Mouse (Mus musculus) limb, embryonic 14.5 days (tissue): ENCODE data around the gene B3galt1. TPM values are rescaled to one million over a fixed set of nuclear protein-coding genes. Genes with fewer than 3 reads are reported as not detected.

Experiments
- ATAC-seq: fragments of 200-750 bp; cut with Nextera tagmentation; 2 replicates; pipeline ENCODE4 v1.8.0; 2017; ENCODE audit warnings: low read depth, moderate number of reproducible peaks, moderate TSS enrichment; ENCODE audit not compliant: low FRiP score
- DNase-seq: peaks from one replicate; pipeline ENCODE4 v3.0.0-alpha.2; 2015; ENCODE audit warnings: low spot score
- H3K27ac ChIP-seq: fragments of 300-500 bp; sonication (generic); replicated peaks from 2 replicates; pipeline ENCODE4 v1.5.1; 2014; ENCODE audit warnings: low read depth, mild to moderate bottlenecking, low read length, moderate library complexity, mixed read lengths
- H3K27me3 ChIP-seq: fragments of 300-500 bp; sonication (generic); 2 replicates; pipeline ENCODE4 v1.6.1; 2014; ENCODE audit warnings: low read length, mixed read lengths; ENCODE audit not compliant: control insufficient read depth, insufficient read depth
- H3K36me3 ChIP-seq: fragments of 300-500 bp; sonication (generic); 2 replicates; pipeline ENCODE4 v1.6.1; 2014; ENCODE audit warnings: mild to moderate bottlenecking, low read length, moderate library complexity, mixed read lengths; ENCODE audit not compliant: control insufficient read depth, insufficient read depth
- H3K4me1 ChIP-seq: fragments of 300-500 bp; sonication (generic); 2 replicates; pipeline ENCODE4 v1.6.1; 2014; ENCODE audit warnings: antibody characterized with exemption, low read length, mixed read lengths; ENCODE audit not compliant: control insufficient read depth, insufficient read depth
- H3K4me2 ChIP-seq: fragments of 300-500 bp; sonication (generic); replicated peaks from 2 replicates; pipeline ENCODE4 v1.6.1; 2014; ENCODE audit warnings: low read depth, mild to moderate bottlenecking, low read length, moderate library complexity; ENCODE audit not compliant: severe bottlenecking
- H3K4me3 ChIP-seq: fragments of 300-500 bp; sonication (generic); replicated peaks from 2 replicates; pipeline ENCODE4 v1.5.1; 2014; ENCODE audit warnings: low read length
- H3K9ac ChIP-seq: fragments of 300-500 bp; sonication (generic); 2 replicates; pipeline ENCODE4 v1.6.1; 2014; ENCODE audit warnings: mild to moderate bottlenecking, low read depth, low read length, moderate library complexity; ENCODE audit not compliant: severe bottlenecking
- H3K9me3 ChIP-seq: fragments of 300-500 bp; sonication (generic); 2 replicates; pipeline ENCODE4 v1.6.1; 2016; ENCODE audit warnings: low read length; ENCODE audit not compliant: control insufficient read depth
- POLR2A ChIP-seq: fragments of 200-500 bp; IDR thresholded peaks from 2 replicates; pipeline ENCODE4 v1.8.0; 2012; ENCODE audit warnings: inconsistent platforms, mild to moderate bottlenecking, moderate library complexity, borderline replicate concordance; ENCODE audit not compliant: insufficient read depth, insufficient read length; ENCODE audit errors: extremely low read depth
- WGBS: fragments of 180-500 bp; shearing (Covaris S2); extraction: QIAGEN DNeasy Blood & Tissue Kit; methylation state at CpG from one replicate; pipeline ENCODE4 v1.1.7; 2014; 5-methylcytosine and 5-hydroxymethylcytosine counted together
- polyA plus RNA-seq, 2 experiments: library from polyadenylated mRNA; depleted of rRNA in 1 of 2; stranded (reverse) in 1 of 2; unstranded in 1 of 2; fragments of >200 nt; fragmentation: Nextera tagmentation in 1 of 2; extraction: Ambion mirVana in 1 of 2; gene quantifications; 2 replicates each; pipeline versions ENCODE4 v1.2.1 to v1.2.3; 2012 to 2014

Gene B3galt1
- polyA plus RNA-seq, 2 experiments, result 2.5 to 8.1 TPM

- no peak overlapping the region for H3K4me3 ChIP-seq
- H3K9me3 ChIP-seq, result no peaks in the 10 kb centered on the region
- no peak for TF ChIP-seq POLR2A
- no peak for DNase-seq
- H3K27me3 ChIP-seq, result no peaks in the 10 kb centered on the region
- 74% methylated on average over 3 of the region's 3 CpGs for WGBS
- H3K27ac ChIP-seq, result no peak overlapping the region
- H3K4me1 ChIP-seq, result no peaks in the 10 kb centered on the region
- H3K36me3 ChIP-seq, result no peaks in the 10 kb centered on the region
- ATAC-seq, result no peak
- no peak overlapping the region for H3K4me2 ChIP-seq
- no peak overlapping the region for H3K9ac ChIP-seq
Observed at GRCm38 (mm10) chr2:67873368-67873767, 307.7 kb downstream of the B3galt1 start.

- WGBS, result 76% methylated on average over 3 of the region's 3 CpGs
Observed at GRCm38 (mm10) chr2:67879836-67880235, 314.2 kb downstream of the B3galt1 start.

GRCm38 (mm10) chr2:67881713-67882281 is 316.1 kb downstream of the B3galt1 start:
- no peak for TF ChIP-seq POLR2A
- Histone ChIP-seq H3K4me3 (no peak overlapping the region), H3K36me3 (no peaks in the 10 kb centered on the region), H3K4me2 (no peak overlapping the region), H3K27me3 (no peaks in the 10 kb centered on the region), H3K4me1 (no peaks in the 10 kb centered on the region), H3K9me3 (no peaks in the 10 kb centered on the region), H3K9ac (no peak overlapping the region), H3K27ac (no peak overlapping the region)
- DNase-seq (no peak), ATAC-seq (no peak)
- 88% methylated on average over 1 of the region's 1 CpGs for WGBS

More at GRCm38 (mm10) chr2:67879836-67880235, 314.2 kb downstream of the B3galt1 start:
- H3K4me2 ChIP-seq, result no peak overlapping the region
- no peaks in the 10 kb centered on the region for H3K36me3 ChIP-seq
- H3K9ac ChIP-seq, result no peak overlapping the region
- no peak overlapping the region for H3K4me3 ChIP-seq
- TF ChIP-seq POLR2A, result no peak
- H3K9me3 ChIP-seq, result no peaks in the 10 kb centered on the region
- H3K27ac ChIP-seq, result no peak overlapping the region
- no peaks in the 10 kb centered on the region for H3K4me1 ChIP-seq
- H3K27me3 ChIP-seq, result no peaks in the 10 kb centered on the region
- ATAC-seq (no peak), DNase-seq (no peak)

DNA sequence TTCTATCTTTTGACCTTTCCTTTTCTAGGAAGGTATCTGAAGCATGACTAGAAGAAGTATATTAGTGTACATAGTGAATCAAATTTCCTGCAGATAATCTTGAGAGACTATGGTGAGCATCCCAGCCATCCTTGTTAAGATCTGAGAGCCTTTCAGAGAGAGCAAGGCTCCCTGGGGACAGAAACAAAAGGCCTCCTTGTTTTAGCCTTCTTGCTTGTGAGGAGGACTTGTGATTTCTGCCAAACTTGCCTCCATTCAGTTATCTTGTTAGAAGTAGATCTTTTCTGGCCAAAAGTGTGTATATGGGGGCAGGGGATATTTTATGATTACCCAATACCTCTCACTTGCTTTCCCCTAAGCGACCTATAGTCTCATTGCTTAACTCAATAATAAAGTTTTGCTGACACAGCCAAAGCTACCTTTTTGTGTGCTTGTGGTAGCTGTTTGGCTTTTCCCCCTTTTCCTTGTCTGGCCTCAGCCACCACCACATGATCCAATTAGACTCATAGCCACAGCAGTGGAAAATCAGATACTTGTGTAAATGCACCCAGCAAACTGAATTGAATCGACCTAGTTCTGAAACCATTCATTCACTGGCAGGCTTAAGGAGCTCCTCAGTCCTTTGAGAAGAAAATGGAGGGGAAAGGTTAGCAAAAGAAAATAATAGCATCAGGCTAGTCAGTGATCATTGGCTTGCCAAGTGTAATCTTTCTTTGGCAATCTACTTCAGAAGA is 332.5 kb downstream of the B3galt1 start:
- Histone ChIP-seq H3K4me3 (no peak overlapping the region), H3K36me3 (no peaks in the 10 kb centered on the region), H3K27me3 (no peaks in the 10 kb centered on the region), H3K9ac (no peak overlapping the region), H3K9me3 (no peaks in the 10 kb centered on the region), H3K4me1 (no peaks in the 10 kb centered on the region), H3K4me2 (no peak overlapping the region), H3K27ac (no peak overlapping the region)
- 62% methylated on average over 2 of the region's 2 CpGs for WGBS
- DNase-seq (no peak), ATAC-seq (no peak)
- TF ChIP-seq POLR2A, result no peak

GRCm38 (mm10) chr2:67901574-67901973 is 335.9 kb downstream of the B3galt1 start:
- no peak for DNase-seq
- TF ChIP-seq POLR2A, result no peak
- no peak overlapping the region for H3K27ac ChIP-seq
- H3K36me3 ChIP-seq, result no peaks in the 10 kb centered on the region
- no peak overlapping the region for H3K9ac ChIP-seq
- no peak for ATAC-seq
- H3K9me3 ChIP-seq, result no peaks in the 10 kb centered on the region
- no peaks in the 10 kb centered on the region for H3K27me3 ChIP-seq
- no peak overlapping the region for H3K4me2 ChIP-seq
- WGBS, result 79% methylated on average over 6 of the region's 6 CpGs
- no peaks in the 10 kb centered on the region for H3K4me1 ChIP-seq
- no peak overlapping the region for H3K4me3 ChIP-seq
